In genomic region chr17:87062639-87063038, GRCm38 (mm10) we compare ENCODE assay signal across 11 mouse cellular contexts. TPM values are rescaled to one million over a fixed set of nuclear protein-coding genes. Genes with fewer than 3 reads are reported as not detected.
DNase-seq lines count a peak whose midpoint lies in the region; ATAC-seq and TF ChIP-seq lines count a peak whose summit lies in the region.
"Had no signal": no experiment of that assay in that cellular context is flagged by ENCODE, and none has a peak within 500 bp of the region (broad histone marks: within the 10 kb centered on the region; RNA-seq: fewer than 3 reads in every experiment).

No protein-coding gene starts in this region.

- TF ChIP-seq EP300 in stomach, postnatal 0 days (optimal IDR thresholded peaks at IDR 0.05) = no peak

- ATAC-seq in CD4-positive, CD25-positive, alpha-beta regulatory T cell, adult 4 months = no peak
- ATAC-seq in intestine, embryonic 14.5 days (replicated peaks; ENCODE audit: low FRiP score, low TSS enrichment, low read depth) = no peak
- ATAC-seq in intestine, embryonic 15.5 days = no peak
- ATAC-seq in kidney, embryonic 15.5 days (replicated peaks; ENCODE audit: low FRiP score) = no peak
- ATAC-seq in stomach, postnatal 0 days (ENCODE audit: low FRiP score, low TSS enrichment) = no peak
- ATAC-seq: hindbrain, postnatal 0 days had no signal

- H3K9ac ChIP-seq in intestine, embryonic 14.5 days (ENCODE audit: low read length) = no peak overlapping the region
- no peak overlapping the region for H3K9ac ChIP-seq in intestine, embryonic 15.5 days
- H3K9ac ChIP-seq in kidney, embryonic 15.5 days = no peak overlapping the region
- H3K9ac ChIP-seq in stomach, postnatal 0 days (ENCODE audit: low read length) = no peak overlapping the region

- no peaks in the 10 kb centered on the region for H3K9me3 ChIP-seq in intestine, embryonic 14.5 days (ENCODE audit: control insufficient read depth, low read length)
- no peaks in the 10 kb centered on the region for H3K9me3 ChIP-seq in intestine, embryonic 15.5 days
- H3K9me3 ChIP-seq in kidney, embryonic 15.5 days (replicated peaks) = no peaks in the 10 kb centered on the region
- H3K9me3 ChIP-seq in stomach, postnatal 0 days (ENCODE audit: control insufficient read depth, low read length) = no peaks in the 10 kb centered on the region
- H3K9me3 ChIP-seq: forebrain, embryonic 10.5 days had no signal

- H3K36me3 ChIP-seq in intestine, embryonic 14.5 days (ENCODE audit: control insufficient read depth, insufficient read depth, low read length) = no peaks in the 10 kb centered on the region
- no peaks in the 10 kb centered on the region for H3K36me3 ChIP-seq in intestine, embryonic 15.5 days
- H3K36me3 ChIP-seq in kidney, embryonic 15.5 days = no peaks in the 10 kb centered on the region
- no peaks in the 10 kb centered on the region for H3K36me3 ChIP-seq in stomach, postnatal 0 days (ENCODE audit: control insufficient read depth, insufficient read depth, low read length)
- H3K36me3 ChIP-seq: forebrain, embryonic 10.5 days had no signal

- peaks cover under 1% of the 10 kb centered on the region; the same call in 1 of the 2 replicates for H3K4me1 ChIP-seq in intestine, embryonic 14.5 days (replicated peaks; ENCODE audit: control insufficient read depth, insufficient read depth, low read length)
- H3K4me1 ChIP-seq in intestine, embryonic 15.5 days (replicated peaks) = no peaks in the 10 kb centered on the region
- H3K4me1 ChIP-seq in kidney, embryonic 15.5 days = peaks cover 23% of the 10 kb centered on the region
- H3K4me1 ChIP-seq in stomach, postnatal 0 days (replicated peaks; ENCODE audit: control insufficient read depth, insufficient read depth) = no peaks in the 10 kb centered on the region
- H3K4me1 ChIP-seq: forebrain, embryonic 10.5 days had no signal

- H3K27me3 ChIP-seq in intestine, embryonic 14.5 days (replicated peaks; ENCODE audit: control insufficient read depth, insufficient read depth, low read length) = no peaks in the 10 kb centered on the region
- no peaks in the 10 kb centered on the region for H3K27me3 ChIP-seq in intestine, embryonic 15.5 days (replicated peaks)
- no peaks in the 10 kb centered on the region for H3K27me3 ChIP-seq in kidney, embryonic 15.5 days
- no peaks in the 10 kb centered on the region for H3K27me3 ChIP-seq in stomach, postnatal 0 days (ENCODE audit: control insufficient read depth, insufficient read depth, low read length)

- no peak overlapping the region for H3K27ac ChIP-seq in intestine, embryonic 14.5 days (ENCODE audit: low read depth)
- no peak overlapping the region for H3K27ac ChIP-seq in intestine, embryonic 15.5 days
- peak overlapping the region; percentile 79 for H3K27ac ChIP-seq in kidney, embryonic 15.5 days
- H3K27ac ChIP-seq in stomach, postnatal 0 days (replicated peaks) = 0 out of 2 replicates have a peak overlapping the region, but pooled peaks have one; percentile 8
- H3K27ac ChIP-seq: forebrain, embryonic 10.5 days; hindbrain, postnatal 0 days; left cerebral cortex, adult 2 months had no signal

- peak; percentile 15 for DNase-seq in CD4-positive, CD25-positive, alpha-beta regulatory T cell, adult 2 months (ENCODE audit: low read depth, low spot score)
- DNase-seq in intestine, embryonic 14.5 days (ENCODE audit: low spot score) = peak; percentile 38
- no peak for DNase-seq in stomach, postnatal 0 days (ENCODE audit: low spot score)
- no peak for DNase-seq in ovary, adult 18-20 months (ENCODE audit: low spot score)
- no peak for DNase-seq in gastrocnemius, adult 18-20 months (ENCODE audit: low spot score)

- H3K4me2 ChIP-seq in intestine, embryonic 14.5 days (ENCODE audit: low read length) = no peak overlapping the region
- H3K4me2 ChIP-seq in intestine, embryonic 15.5 days (replicated peaks) = no peak overlapping the region
- H3K4me2 ChIP-seq in kidney, embryonic 15.5 days = no peak overlapping the region
- H3K4me2 ChIP-seq in stomach, postnatal 0 days (replicated peaks; ENCODE audit: low read depth) = no peak overlapping the region

- WGBS in intestine, embryonic 14.5 days = 84% methylated on average over 9 of the region's 9 CpGs
- WGBS in intestine, embryonic 15.5 days = 89% methylated on average over 9 of the region's 9 CpGs
- WGBS in kidney, embryonic 15.5 days = 78% methylated on average over 9 of the region's 9 CpGs
- 72% methylated on average over 9 of the region's 9 CpGs for WGBS in stomach, postnatal 0 days

- TF ChIP-seq CTCF in stomach, postnatal 0 days (IDR thresholded peaks at IDR 0.05; ENCODE audit: low read depth) = no peak

- H3K4me3 ChIP-seq in intestine, embryonic 14.5 days (ENCODE audit: low read depth, low read length) = no peak overlapping the region
- H3K4me3 ChIP-seq in intestine, embryonic 15.5 days (replicated peaks) = no peak overlapping the region
- no peak overlapping the region for H3K4me3 ChIP-seq in kidney, embryonic 15.5 days (replicated peaks)
- H3K4me3 ChIP-seq in stomach, postnatal 0 days (ENCODE audit: low read depth, low read length) = no peak overlapping the region
- H3K4me3 ChIP-seq: forebrain, embryonic 10.5 days; left cerebral cortex, adult 2 months had no signal

RNA-seq across cellular contexts. Expression of gene Cript, which starts 37.3 kb away (rescaled TPM):
- 100 to 1,000 TPM in 1 of 2 experiments, 10 to 100 TPM in 1; 93.3 to 104 TPM for polyA plus RNA-seq in CD4-positive, CD25-positive, alpha-beta regulatory T cell, adult 4 months (2017; shearing (Covaris generic))
- 126 and 136 TPM in 2 replicates for polyA plus RNA-seq in intestine, embryonic 14.5 days (2014; fragmentation: Nextera tagmentation; extraction: Ambion mirVana)
- polyA plus RNA-seq in intestine, embryonic 15.5 days (2015; fragmentation: Nextera tagmentation; extraction: Ambion mirVana) = 129 and 138 TPM in 2 replicates
- polyA plus RNA-seq in kidney, embryonic 15.5 days (2015; fragmentation: Nextera tagmentation; extraction: Ambion mirVana) = 136 and 147 TPM in 2 replicates
- polyA plus RNA-seq in stomach, postnatal 0 days (2015; fragmentation: Nextera tagmentation; extraction: Ambion mirVana) = 138 and 140 TPM in 2 replicates
- 10 to 100 TPM; 46.6 to 47.1 TPM for total RNA-seq in gastrocnemius, adult 18-20 months (2021)

RNA-seq across cellular contexts. Expression of gene Pigf, which starts 37.4 kb away (rescaled TPM):
- 10 to 100 TPM; 20.4 to 22.1 TPM for polyA plus RNA-seq in CD4-positive, CD25-positive, alpha-beta regulatory T cell, adult 4 months (2017; shearing (Covaris generic))
- polyA plus RNA-seq in intestine, embryonic 14.5 days (2014; fragmentation: Nextera tagmentation; extraction: Ambion mirVana) = 42.1 and 43.8 TPM in 2 replicates
- polyA plus RNA-seq in intestine, embryonic 15.5 days (2015; fragmentation: Nextera tagmentation; extraction: Ambion mirVana) = 55.2 and 57.4 TPM in 2 replicates
- 39.2 and 46.7 TPM in 2 replicates for polyA plus RNA-seq in kidney, embryonic 15.5 days (2015; fragmentation: Nextera tagmentation; extraction: Ambion mirVana)
- polyA plus RNA-seq in stomach, postnatal 0 days (2015; fragmentation: Nextera tagmentation; extraction: Ambion mirVana) = 49.4 and 50.2 TPM in 2 replicates
- total RNA-seq in gastrocnemius, adult 18-20 months (2021) = 1 to 10 TPM; 1.6 to 2.7 TPM

RNA-seq across cellular contexts. Expression of gene Socs5, which starts 44.8 kb away (rescaled TPM):
- polyA plus RNA-seq in CD4-positive, CD25-positive, alpha-beta regulatory T cell, adult 4 months (2017; shearing (Covaris generic)) = 1 to 10 TPM; 8.7 to 9.3 TPM
- 11.6 and 14.1 TPM in 2 replicates for polyA plus RNA-seq in intestine, embryonic 14.5 days (2014; fragmentation: Nextera tagmentation; extraction: Ambion mirVana)
- 9.2 and 10.7 TPM in 2 replicates for polyA plus RNA-seq in intestine, embryonic 15.5 days (2015; fragmentation: Nextera tagmentation; extraction: Ambion mirVana)
- polyA plus RNA-seq in kidney, embryonic 15.5 days (2015; fragmentation: Nextera tagmentation; extraction: Ambion mirVana) = 14.9 and 17.0 TPM in 2 replicates
- 4.8 and 4.9 TPM in 2 replicates for polyA plus RNA-seq in stomach, postnatal 0 days (2015; fragmentation: Nextera tagmentation; extraction: Ambion mirVana)
- 10 to 100 TPM; 12.6 to 16.5 TPM for total RNA-seq in gastrocnemius, adult 18-20 months (2021)

Comparison
In these comparisons a context has a peak if more than half of its experiments do, and no peak if none do; other contexts are left out.
1. DNase-seq: peak in CD4-positive, CD25-positive, alpha-beta regulatory T cell, adult 2 months (single experiment) and intestine, embryonic 14.5 days (single experiment); none in stomach, postnatal 0 days (single experiment), ovary, adult 18-20 months (single experiment) and gastrocnemius, adult 18-20 months (single experiment).
2. H3K27ac ChIP-seq: peak in kidney, embryonic 15.5 days (single experiment) and stomach, postnatal 0 days (single experiment); none in intestine, embryonic 14.5 days (single experiment) and intestine, embryonic 15.5 days (single experiment).